Mouse (Mus musculus) cortical plate, adult 2 months (tissue): ENCODE measurements around the gene Ppp1r37. TPM values are rescaled to one million over a fixed set of nuclear protein-coding genes. Genes with fewer than 3 reads are reported as not detected.
"Not testable (repeated sequence)": the region's sequence is repeated elsewhere in the genome, so short reads cannot be mapped to it uniquely, and the experiment has no call there.

Experiments
- H3K27ac ChIP-seq: fragments of 200-500 bp; 2 replicates; pipeline ENCODE4 v1.5.1; 2012; ENCODE audit warnings: low read length, control low read depth, inconsistent platforms; ENCODE audit not compliant: insufficient read depth
- H3K4me1 ChIP-seq: fragments of 200-500 bp; 2 replicates; pipeline ENCODE4 v1.6.1; 2011; ENCODE audit warnings: low read length; ENCODE audit not compliant: control insufficient read depth, insufficient read depth
- H3K4me3 ChIP-seq: fragments of 200-500 bp; 2 replicates; pipeline ENCODE4 v1.5.1; 2011; ENCODE audit warnings: mild to moderate bottlenecking, low read length, control low read depth; ENCODE audit not compliant: insufficient read depth
- CTCF ChIP-seq: fragments of 200-500 bp; IDR thresholded peaks from 2 replicates; pipeline ENCODE4 v1.5.1; 2011; ENCODE audit warnings: mild to moderate bottlenecking, control low read depth, low read length; ENCODE audit not compliant: insufficient read depth; ENCODE audit errors: extremely low read depth
- POLR2A ChIP-seq: fragments of 200-500 bp; IDR thresholded peaks from 2 replicates; pipeline ENCODE4 v1.6.1; 2011; ENCODE audit warnings: mild to moderate bottlenecking, low read length, control low read depth; ENCODE audit not compliant: insufficient read depth; ENCODE audit errors: extremely low read depth
- polyA plus RNA-seq: library from polyadenylated mRNA; depleted of rRNA; stranded (reverse); fragments of >200 nt; gene quantifications from 2 replicates; pipeline ENCODE4 v1.2.3, GENCODE M21; 2012

The Ppp1r37 gene
- polyA plus RNA-seq, 1 experiment: 152 TPM

- H3K27ac ChIP-seq: no peak overlapping the region
- H3K4me1 ChIP-seq: no peaks in the 10 kb centered on the region
- no peak overlapping the region for H3K4me3 ChIP-seq
- TF ChIP-seq CTCF (no peak), POLR2A (no peak)
These were observed 42.8 kb downstream of the Ppp1r37 start for GRCm38 (mm10) chr7:19520032-19520431.

- Histone ChIP-seq H3K27ac (no peak within 1 kb of the TSS), H3K4me3 (no peak within 1 kb of the TSS), H3K4me1 (no peaks in the 10 kb centered on the region)
- TF ChIP-seq POLR2A (no peak), CTCF (peak; percentile 34; the same call in 1 of the 2 replicates)
These were observed 45.1 kb downstream of the Ppp1r37 start, which contains the start of gene Nkpd1 for GRCm38 (mm10) chr7:19517652-19518365. Nkpd1 (plus strand) TSS chr7:19517838.

GRCm38 (mm10) chr7:19512353-19512752 is 50.5 kb downstream of the Ppp1r37 start:
- Histone ChIP-seq H3K4me1 (peaks cover 2% of the 10 kb centered on the region; the same call in 1 of the 2 replicates), H3K4me3 (no peak overlapping the region), H3K27ac (no peak overlapping the region)
- TF ChIP-seq CTCF (no peak), POLR2A (no peak)

- not testable (repeated sequence) for H3K27ac ChIP-seq, H3K4me3 ChIP-seq, H3K4me1 ChIP-seq
These were observed 50.9 kb downstream of the Ppp1r37 start for GRCm38 (mm10) chr7:19511934-19512333.

- H3K4me3 ChIP-seq: no peak overlapping the region; the same call in 1 of the 2 replicates
- TF ChIP-seq CTCF (no peak), POLR2A (no peak)
- no peak overlapping the region for H3K27ac ChIP-seq
- H3K4me1 ChIP-seq: peaks cover 2% of the 10 kb centered on the region; the same call in 1 of the 2 replicates
These were observed 53.1 kb downstream of the Ppp1r37 start for GRCm38 (mm10) chr7:19509786-19510185.

GRCm38 (mm10) chr7:19508924-19509568 is 53.8 kb downstream of the Ppp1r37 start:
- Histone ChIP-seq H3K4me3 (peak overlapping the region; percentile 59), H3K4me1 (peaks cover 2% of the 10 kb centered on the region; the same call in 1 of the 2 replicates), H3K27ac (no peak overlapping the region)
- no peak for TF ChIP-seq POLR2A
- no peak for TF ChIP-seq CTCF

- TF ChIP-seq CTCF (no peak), POLR2A (peak; percentile 68; the same call in 1 of the 2 replicates)
- no peak within 1 kb of the TSS for H3K27ac ChIP-seq
- H3K4me1 ChIP-seq: peaks cover 2% of the 10 kb centered on the region; the same call in 1 of the 2 replicates
- peak within 1 kb of the TSS; percentile 59 for H3K4me3 ChIP-seq
These were observed 54.5 kb downstream of the Ppp1r37 start, which contains the start of the genes Bloc1s3 and Trappc6a for GRCm38 (mm10) chr7:19508150-19508923. Bloc1s3 (minus strand) TSS chr7:19508367. Trappc6a (plus strand) TSS chr7:19508395.

- Histone ChIP-seq H3K4me3 (peak overlapping the region; percentile 59), H3K4me1 (peaks cover 2% of the 10 kb centered on the region; the same call in 1 of the 2 replicates), H3K27ac (no peak overlapping the region)
- TF ChIP-seq POLR2A (no peak), CTCF (no peak)
These were observed 55.3 kb downstream of the Ppp1r37 start for GRCm38 (mm10) chr7:19507612-19507981.

GRCm38 (mm10) chr7:19506969-19507611 is 55.8 kb downstream of the Ppp1r37 start:
- peaks cover 2% of the 10 kb centered on the region; the same call in 1 of the 2 replicates for H3K4me1 ChIP-seq
- H3K4me3 ChIP-seq: peak overlapping the region; percentile 59
- H3K27ac ChIP-seq: no peak overlapping the region
- TF ChIP-seq POLR2A: no peak
- no peak for TF ChIP-seq CTCF
